Mouse (Mus musculus) bone marrow macrophage, adult 2 months (primary cell): ENCODE results near the gene Rab27a.

ENCODE experiments used
- CTCF ChIP-seq: IDR thresholded peaks from 2 replicates; pipeline ENCODE4 v1.5.1; 2012; ENCODE audit warnings: low read depth, mild to moderate bottlenecking, low read length, moderate library complexity
- POLR2A ChIP-seq: IDR thresholded peaks from 2 replicates; pipeline ENCODE4 v1.6.1; 2012; ENCODE audit warnings: mild to moderate bottlenecking, low read depth, low read length, borderline replicate concordance

- TF ChIP-seq POLR2A, result no peak
- no peak for TF ChIP-seq CTCF
Measured at GRCm38 (mm10) chr9:73129875-73130274, 85.2 kb downstream of the Rab27a start.
